Mouse (Mus musculus) C2C12 (cell line): ENCODE results near the gene Wdr81.

Experiments used
- CEBPB ChIP-seq: IDR thresholded peaks from one replicate; pipeline ENCODE4 v1.6.1; 2011; ENCODE audit warnings: low read depth, mild to moderate bottlenecking, control low read depth, moderate library complexity
- CTCF ChIP-seq: IDR thresholded peaks from one replicate; pipeline ENCODE4 v1.5.1; 2011; ENCODE audit not compliant: control insufficient read depth, insufficient read depth, insufficient read length
- FOSL1 ChIP-seq: IDR thresholded peaks from one replicate; pipeline ENCODE4 v1.8.0; 2011; ENCODE audit warnings: mild to moderate bottlenecking, low read length; ENCODE audit not compliant: poor library complexity, insufficient read depth, severe bottlenecking
- MAX ChIP-seq: IDR thresholded peaks from one replicate; pipeline ENCODE4 v1.6.1; 2011; ENCODE audit warnings: mild to moderate bottlenecking, control low read depth
- MYOD1 ChIP-seq: IDR thresholded peaks from one replicate; pipeline ENCODE4 v1.6.1; 2011; ENCODE audit warnings: low read depth; ENCODE audit not compliant: control insufficient read depth, insufficient read length
- MYOG ChIP-seq: IDR thresholded peaks from one replicate; pipeline ENCODE4 v1.6.1; 2011; ENCODE audit not compliant: control insufficient read depth, insufficient read length; ENCODE audit errors: extremely low read depth
- USF1 ChIP-seq: IDR thresholded peaks from one replicate; pipeline ENCODE4 v1.6.1; 2011; ENCODE audit warnings: low read depth, mild to moderate bottlenecking, control low read depth, moderate library complexity

DNA sequence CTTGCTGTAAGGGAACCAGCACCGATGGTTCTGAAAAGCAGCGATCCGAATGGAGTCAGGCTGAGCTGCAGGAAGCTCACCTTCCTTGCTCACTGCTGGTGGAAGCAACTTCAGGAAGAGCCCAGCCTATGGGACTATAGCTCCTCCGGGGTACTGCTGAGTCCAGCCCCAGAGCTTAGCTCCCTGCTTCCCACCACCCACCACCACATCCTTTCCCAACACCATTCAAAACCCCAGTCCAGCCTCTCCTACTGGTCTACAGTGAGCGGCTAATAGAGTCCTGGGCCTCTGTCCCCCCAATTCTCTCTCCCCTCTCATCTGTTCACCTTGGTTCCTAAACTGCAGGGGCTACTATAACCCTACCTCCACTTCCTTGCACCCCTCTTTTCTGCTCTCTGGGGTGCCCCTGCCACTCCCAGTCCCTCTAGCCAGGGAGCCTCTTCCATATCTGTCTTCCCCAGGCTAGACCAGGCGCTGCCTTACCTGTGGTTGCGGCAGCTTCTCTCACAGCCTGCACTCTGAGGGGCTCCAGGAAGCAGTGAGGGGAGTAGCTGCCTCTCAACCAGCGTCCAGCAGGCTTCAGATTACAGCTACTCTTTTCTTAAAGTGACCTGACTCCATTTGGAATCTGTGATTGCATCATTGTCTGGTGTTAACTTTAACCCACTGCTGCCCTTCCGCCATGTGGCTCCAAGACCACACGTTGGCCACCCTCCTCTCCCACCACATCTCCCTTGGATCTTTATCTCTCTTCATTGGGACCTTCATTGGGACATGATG lies 32.3 kb downstream of the Wdr81 start, which contains the start of gene Serpinf1:
- TF ChIP-seq MYOG: no peak
- no peak for TF ChIP-seq CTCF
- TF ChIP-seq MYOD1: no peak
- no peak for TF ChIP-seq FOSL1
- TF ChIP-seq USF1: no peak
- TF ChIP-seq MAX: peak; percentile 54
- peak; percentile 90 for TF ChIP-seq CEBPB
